Mouse (Mus musculus): ENCODE measurements at regions not wholly inside any gene's neighbourhood (a gene's known extent, or its start where the extent isn't known, plus 50 kb on each side); places are given as distances from the start of the nearest gene placed in this dataset.

- DNase-seq, result no peak
Measured at GRCm38 (mm10) chr1:119364901-119365300, 57.1 kb downstream of the Inhbb start.

- no peak for DNase-seq
Measured at GRCm38 (mm10) chr1:119358096-119358495, 64.0 kb downstream of the Inhbb start.

GRCm38 (mm10) chr1:119356916-119357315, 65.1 kb downstream of the Inhbb start:
- DNase-seq, result no peak

GRCm38 (mm10) chr1:119355456-119355855, 66.6 kb downstream of the Inhbb start:
- no peak for DNase-seq

- no peak for DNase-seq
Measured at GRCm38 (mm10) chr1:119351567-119351966, 70.5 kb downstream of the Inhbb start.

- no peak for DNase-seq
Measured at GRCm38 (mm10) chr1:119350846-119351245, 71.2 kb downstream of the Inhbb start.

- DNase-seq, result no peak
Measured at GRCm38 (mm10) chr1:119350296-119350695, 71.8 kb downstream of the Inhbb start.

GRCm38 (mm10) chr1:119348456-119349208, 73.4 kb downstream of the Inhbb start:
- no peak for DNase-seq

- DNase-seq, result no peak
Measured at GRCm38 (mm10) chr1:119347749-119348148, 74.3 kb downstream of the Inhbb start.

GRCm38 (mm10) chr1:119346634-119347155, 75.4 kb downstream of the Inhbb start:
- DNase-seq, result no peak

GRCm38 (mm10) chr1:119345115-119345791, 76.8 kb downstream of the Inhbb start:
- no peak for DNase-seq

- peak; percentile 60 for DNase-seq
Measured at GRCm38 (mm10) chr1:119344046-119344445, 78.0 kb downstream of the Inhbb start.

- no peak for DNase-seq
Measured at GRCm38 (mm10) chr1:119335171-119335570, 86.9 kb downstream of the Inhbb start.

GRCm38 (mm10) chr1:119330751-119331326, 91.2 kb downstream of the Inhbb start:
- no peak for DNase-seq

GRCm38 (mm10) chr1:119329693-119330434, 92.2 kb downstream of the Inhbb start:
- no peak for DNase-seq

GRCm38 (mm10) chr1:119328921-119329692, 92.9 kb downstream of the Inhbb start:
- DNase-seq, result peak; percentile 34

GRCm38 (mm10) chr1:119324551-119324950, 97.5 kb downstream of the Inhbb start:
- DNase-seq, result no peak

- DNase-seq, result no peak
Measured at GRCm38 (mm10) chr1:119322279-119322995, 99.6 kb downstream of the Inhbb start.

- no peak for DNase-seq
Measured at GRCm38 (mm10) chr1:119321799-119322198, 100.2 kb downstream of the Inhbb start.

GRCm38 (mm10) chr1:119317006-119317405, 105.0 kb downstream of the Inhbb start:
- no peak for DNase-seq

Data from adrenal gland, postnatal 10 days (tissue).